ENCODE assay signal across 10 mouse cellular contexts in the genomic region with DNA sequence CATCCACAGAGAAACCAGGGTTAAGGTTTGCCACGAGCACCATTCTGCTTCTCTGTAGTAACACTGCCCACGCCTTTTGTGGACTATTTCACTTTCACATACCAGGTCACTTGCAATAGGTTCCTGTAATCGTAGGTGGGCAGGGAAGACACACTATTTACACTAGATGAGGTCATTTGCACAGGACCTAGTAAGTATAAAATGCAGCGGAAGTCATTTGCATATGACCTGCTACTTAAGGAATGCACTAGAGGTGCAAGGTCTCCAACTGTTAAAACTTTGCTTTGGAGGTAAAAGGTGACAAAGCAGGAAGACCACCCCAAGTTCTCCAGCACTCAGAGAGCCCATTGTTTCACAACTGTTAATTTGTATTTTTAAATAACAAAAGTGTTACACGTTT. TPM values are rescaled to one million over a fixed set of nuclear protein-coding genes. Genes with fewer than 3 reads are reported as not detected.
A peak's percentile ranks its signal among the peaks of the same experiment; 100 is the strongest.
DNase-seq lines count a peak whose midpoint lies in the region; ATAC-seq lines count a peak whose summit lies in the region.
"Had no signal": no experiment of that assay in that cellular context is flagged by ENCODE, and none has a peak within 500 bp of the region (broad histone marks: within the 10 kb centered on the region; RNA-seq: fewer than 3 reads in every experiment).

No protein-coding gene starts in this region.

- no peak for DNase-seq in kidney, adult 18-20 months
- DNase-seq in embryonic facial prominence, embryonic 11.5 days (ENCODE audit: low spot score), result no peak
- no peak for DNase-seq in intestine, embryonic 14.5 days (ENCODE audit: low spot score)
- DNase-seq in cerebellum, postnatal 36 days, result no peak
- no peak for DNase-seq in right cerebral cortex, postnatal 36 days (ENCODE audit: low spot score in 2 of 2)
- no peak for DNase-seq in layer of hippocampus, postnatal 36 days
- DNase-seq: heart, postnatal 4 days; retina, postnatal 1 day had no signal

- peaks cover 6% of the 10 kb centered on the region; the same call in 1 of the 2 replicates for H3K4me1 ChIP-seq in kidney, embryonic 14.5 days (ENCODE audit: control insufficient read depth, insufficient read depth, low read length)
- H3K4me1 ChIP-seq in embryonic facial prominence, embryonic 11.5 days (ENCODE audit: control insufficient read depth, insufficient read depth, low read length), result no peaks in the 10 kb centered on the region
- peaks cover 17% of the 10 kb centered on the region for H3K4me1 ChIP-seq in intestine, embryonic 14.5 days (replicated peaks; ENCODE audit: control insufficient read depth, insufficient read depth, low read length)
- peaks cover 25% of the 10 kb centered on the region for H3K4me1 ChIP-seq in midbrain, embryonic 16.5 days (ENCODE audit: control insufficient read depth, insufficient read depth, low read length)

- no peaks in the 10 kb centered on the region for H3K9me3 ChIP-seq in kidney, embryonic 14.5 days (ENCODE audit: control insufficient read depth, low read length)
- no peaks in the 10 kb centered on the region for H3K9me3 ChIP-seq in embryonic facial prominence, embryonic 11.5 days (replicated peaks; ENCODE audit: control insufficient read depth, low read length)
- no peaks in the 10 kb centered on the region for H3K9me3 ChIP-seq in intestine, embryonic 14.5 days (ENCODE audit: control insufficient read depth, low read length)
- no peaks in the 10 kb centered on the region for H3K9me3 ChIP-seq in midbrain, embryonic 16.5 days (replicated peaks; ENCODE audit: control insufficient read depth, low read length, poor library complexity, severe bottlenecking)

- 53% methylated on average over 5 of the region's 5 CpGs for WGBS in kidney, embryonic 14.5 days
- 72% methylated on average over 5 of the region's 5 CpGs for WGBS in embryonic facial prominence, embryonic 11.5 days
- 48% methylated on average over 5 of the region's 5 CpGs for WGBS in intestine, embryonic 14.5 days
- 75% methylated on average over 5 of the region's 5 CpGs for WGBS in midbrain, embryonic 16.5 days

- peaks cover 6% of the 10 kb centered on the region; the same call in 1 of the 2 replicates for H3K36me3 ChIP-seq in kidney, embryonic 14.5 days (ENCODE audit: control insufficient read depth, insufficient read depth, low read length)
- no peaks in the 10 kb centered on the region for H3K36me3 ChIP-seq in embryonic facial prominence, embryonic 11.5 days (replicated peaks; ENCODE audit: control insufficient read depth, insufficient read depth, low read depth, low read length)
- peaks cover 10% of the 10 kb centered on the region for H3K36me3 ChIP-seq in intestine, embryonic 14.5 days (ENCODE audit: control insufficient read depth, insufficient read depth, low read length)
- H3K36me3 ChIP-seq in midbrain, embryonic 16.5 days (ENCODE audit: control insufficient read depth, insufficient read depth, low read length), result no peaks in the 10 kb centered on the region

- no peak for ATAC-seq in kidney, embryonic 14.5 days (ENCODE audit: low FRiP score, low TSS enrichment)
- no peak for ATAC-seq in embryonic facial prominence, embryonic 11.5 days (replicated peaks; ENCODE audit: insufficient number of reproducible peaks, low FRiP score, low TSS enrichment, low read depth)
- 0 out of 2 replicates have a peak, but pooled peaks have one; percentile 6 for ATAC-seq in intestine, embryonic 14.5 days (replicated peaks; ENCODE audit: low FRiP score, low TSS enrichment, low read depth)
- ATAC-seq in midbrain, embryonic 16.5 days, result no peak

- H3K27me3 ChIP-seq in kidney, embryonic 14.5 days (ENCODE audit: control insufficient read depth, insufficient read depth, low read length), result no peaks in the 10 kb centered on the region
- no peaks in the 10 kb centered on the region for H3K27me3 ChIP-seq in embryonic facial prominence, embryonic 11.5 days (ENCODE audit: control insufficient read depth, insufficient read depth, low read length)
- H3K27me3 ChIP-seq in intestine, embryonic 14.5 days (replicated peaks; ENCODE audit: control insufficient read depth, insufficient read depth, low read length), result no peaks in the 10 kb centered on the region
- no peaks in the 10 kb centered on the region for H3K27me3 ChIP-seq in midbrain, embryonic 16.5 days (ENCODE audit: control insufficient read depth, insufficient read depth, low read depth, low read length)

- peak overlapping the region; percentile 93 for H3K4me2 ChIP-seq in kidney, embryonic 14.5 days (replicated peaks; ENCODE audit: low read depth, low read length)
- peak overlapping the region; percentile 87 for H3K4me2 ChIP-seq in embryonic facial prominence, embryonic 11.5 days (ENCODE audit: low read depth, low read length)
- H3K4me2 ChIP-seq in intestine, embryonic 14.5 days (ENCODE audit: low read length), result peak overlapping the region; percentile 71
- H3K4me2 ChIP-seq in midbrain, embryonic 16.5 days (ENCODE audit: low read length), result peak overlapping the region; percentile 94

- H3K9ac ChIP-seq in kidney, embryonic 14.5 days (ENCODE audit: low read depth, low read length), result no peak overlapping the region
- H3K9ac ChIP-seq in embryonic facial prominence, embryonic 11.5 days (replicated peaks; ENCODE audit: low read length), result no peak overlapping the region
- H3K9ac ChIP-seq in intestine, embryonic 14.5 days (ENCODE audit: low read length), result no peak overlapping the region
- no peak overlapping the region for H3K9ac ChIP-seq in midbrain, embryonic 16.5 days (ENCODE audit: low read depth, low read length)

- peak overlapping the region; percentile 95; the same call in 1 of the 2 replicates for H3K4me3 ChIP-seq in kidney, embryonic 14.5 days (ENCODE audit: low read length)
- no peak overlapping the region; the same call in 1 of the 2 replicates for H3K4me3 ChIP-seq in embryonic facial prominence, embryonic 11.5 days (ENCODE audit: low read depth, low read length)
- peak overlapping the region; percentile 98 for H3K4me3 ChIP-seq in intestine, embryonic 14.5 days (ENCODE audit: low read depth, low read length)
- H3K4me3 ChIP-seq in midbrain, embryonic 16.5 days (ENCODE audit: low read depth, low read length), result peak overlapping the region; percentile 99; the same call in 1 of the 2 replicates

- no peak overlapping the region for H3K27ac ChIP-seq in kidney, embryonic 14.5 days (ENCODE audit: low read depth, low read length)
- no peak overlapping the region for H3K27ac ChIP-seq in embryonic facial prominence, embryonic 11.5 days (replicated peaks; ENCODE audit: low read depth, low read length)
- H3K27ac ChIP-seq in intestine, embryonic 14.5 days (ENCODE audit: low read depth), result no peak overlapping the region
- H3K27ac ChIP-seq in midbrain, embryonic 16.5 days (ENCODE audit: low read length), result no peak overlapping the region

RNA-seq across cellular contexts. Expression of a gene that starts 1.4 kb away (rescaled TPM):
- polyA plus RNA-seq in kidney, embryonic 14.5 days (2014; fragmentation: Nextera tagmentation; extraction: Ambion mirVana), result 20.0 and 35.6 TPM in 2 replicates
- polyA plus RNA-seq in embryonic facial prominence, embryonic 11.5 days (2014; fragmentation: Nextera tagmentation; extraction: Ambion mirVana), result 35.5 and 36.9 TPM in 2 replicates
- 36.4 and 37.6 TPM in 2 replicates for polyA plus RNA-seq in intestine, embryonic 14.5 days (2014; fragmentation: Nextera tagmentation; extraction: Ambion mirVana)
- polyA plus RNA-seq in midbrain, embryonic 16.5 days (2015; fragmentation: Nextera tagmentation; extraction: Ambion mirVana), result 48.5 and 49.6 TPM in 2 replicates
- 10 to 100 TPM; 79.0 to 89.2 TPM for total RNA-seq in layer of hippocampus, postnatal 36 days (2021)
